Mouse (Mus musculus): Measurements from ENCODE around the gene Mrps11. TPM values are rescaled to one million over a fixed set of nuclear protein-coding genes. Genes with fewer than 3 reads are reported as not detected.
A peak's percentile ranks its signal among the peaks of the same experiment; 100 is the strongest.

Gene Mrps11
- polyA plus RNA-seq, 1 experiment from 2014 or later, result 70.8 TPM

GRCm38 (mm10) chr7:78813791-78814190, 30.9 kb downstream of the Mrps11 start:
- no peak for ATAC-seq (ENCODE audit: low read depth)
- H3K27ac ChIP-seq (ENCODE audit: low read length), result no peak overlapping the region
- H3K9ac ChIP-seq (ENCODE audit: low read length), result no peak overlapping the region
- H3K4me1 ChIP-seq (replicated peaks; ENCODE audit: control insufficient read depth, insufficient read depth, low read length), result no peaks in the 10 kb centered on the region
- H3K27me3 ChIP-seq (ENCODE audit: control insufficient read depth, insufficient read depth, low read depth, low read length), result no peaks in the 10 kb centered on the region
- no peak overlapping the region for H3K4me2 ChIP-seq (ENCODE audit: low read depth, low read length)
- no peak overlapping the region for H3K4me3 ChIP-seq (ENCODE audit: low read length)
- H3K9me3 ChIP-seq (ENCODE audit: control insufficient read depth, low read length), result no peaks in the 10 kb centered on the region
- 79% methylated on average over 6 of the region's 6 CpGs for WGBS
- no peaks in the 10 kb centered on the region for H3K36me3 ChIP-seq (ENCODE audit: control insufficient read depth, insufficient read depth, low read length)

- Histone ChIP-seq H3K9ac (ENCODE audit: low read length) (no peak overlapping the region), H3K4me1 (replicated peaks; ENCODE audit: control insufficient read depth, insufficient read depth, low read length) (no peaks in the 10 kb centered on the region), H3K27me3 (ENCODE audit: control insufficient read depth, insufficient read depth, low read depth, low read length) (no peaks in the 10 kb centered on the region), H3K27ac (ENCODE audit: low read length) (no peak overlapping the region), H3K36me3 (ENCODE audit: control insufficient read depth, insufficient read depth, low read length) (no peaks in the 10 kb centered on the region), H3K4me2 (ENCODE audit: low read depth, low read length) (no peak overlapping the region), H3K9me3 (ENCODE audit: control insufficient read depth, low read length) (no peaks in the 10 kb centered on the region), H3K4me3 (ENCODE audit: low read length) (no peak overlapping the region)
- ATAC-seq (ENCODE audit: low read depth), result no peak
Observed at GRCm38 (mm10) chr7:78814766-78815165, 31.8 kb downstream of the Mrps11 start.

- Histone ChIP-seq H3K36me3 (ENCODE audit: control insufficient read depth, insufficient read depth, low read length) (no peaks in the 10 kb centered on the region), H3K9me3 (ENCODE audit: control insufficient read depth, low read length) (no peaks in the 10 kb centered on the region), H3K9ac (ENCODE audit: low read length) (no peak overlapping the region), H3K27me3 (ENCODE audit: control insufficient read depth, insufficient read depth, low read depth, low read length) (no peaks in the 10 kb centered on the region), H3K4me3 (ENCODE audit: low read length) (no peak overlapping the region), H3K4me1 (replicated peaks; ENCODE audit: control insufficient read depth, insufficient read depth, low read length) (no peaks in the 10 kb centered on the region), H3K4me2 (ENCODE audit: low read depth, low read length) (no peak overlapping the region), H3K27ac (ENCODE audit: low read length) (no peak overlapping the region)
- 71% methylated on average over 12 of the region's 12 CpGs for WGBS
- ATAC-seq (ENCODE audit: low read depth), result no peak
Observed at GRCm38 (mm10) chr7:78818336-78818735, 35.4 kb downstream of the Mrps11 start.

GRCm38 (mm10) chr7:78826682-78827385, 43.9 kb downstream of the Mrps11 start:
- Histone ChIP-seq H3K4me2 (ENCODE audit: low read depth, low read length) (no peak overlapping the region), H3K9ac (ENCODE audit: low read length) (no peak overlapping the region), H3K4me3 (ENCODE audit: low read length) (no peak overlapping the region), H3K27me3 (ENCODE audit: control insufficient read depth, insufficient read depth, low read depth, low read length) (no peaks in the 10 kb centered on the region), H3K9me3 (ENCODE audit: control insufficient read depth, low read length) (no peaks in the 10 kb centered on the region), H3K27ac (ENCODE audit: low read length) (no peak overlapping the region), H3K4me1 (replicated peaks; ENCODE audit: control insufficient read depth, insufficient read depth, low read length) (no peaks in the 10 kb centered on the region), H3K36me3 (ENCODE audit: control insufficient read depth, insufficient read depth, low read length) (peaks cover 8% of the 10 kb centered on the region; the same call in 1 of the 2 replicates)
- WGBS, result 58% methylated on average over 9 of the region's 9 CpGs
- ATAC-seq (ENCODE audit: low read depth), result 0 out of 2 replicates have a peak, but pooled peaks have one; percentile 20

- WGBS, result 70% methylated on average over 14 of the region's 14 CpGs
- H3K4me1 ChIP-seq (replicated peaks; ENCODE audit: control insufficient read depth, insufficient read depth, low read length), result no peaks in the 10 kb centered on the region
- H3K4me2 ChIP-seq (ENCODE audit: low read depth, low read length), result no peak overlapping the region
- H3K27me3 ChIP-seq (ENCODE audit: control insufficient read depth, insufficient read depth, low read depth, low read length), result no peaks in the 10 kb centered on the region
- H3K9ac ChIP-seq (ENCODE audit: low read length), result no peak overlapping the region
- H3K9me3 ChIP-seq (ENCODE audit: control insufficient read depth, low read length), result no peaks in the 10 kb centered on the region
- H3K27ac ChIP-seq (ENCODE audit: low read length), result no peak overlapping the region
- H3K4me3 ChIP-seq (ENCODE audit: low read length), result no peak overlapping the region
- no peak for ATAC-seq (ENCODE audit: low read depth)
- peaks cover 8% of the 10 kb centered on the region; the same call in 1 of the 2 replicates for H3K36me3 ChIP-seq (ENCODE audit: control insufficient read depth, insufficient read depth, low read length)
Observed at GRCm38 (mm10) chr7:78827749-78828362, 44.9 kb downstream of the Mrps11 start.

- Histone ChIP-seq H3K27me3 (ENCODE audit: control insufficient read depth, insufficient read depth, low read depth, low read length) (no peaks in the 10 kb centered on the region), H3K4me3 (ENCODE audit: low read length) (no peak overlapping the region), H3K9ac (ENCODE audit: low read length) (no peak overlapping the region), H3K4me1 (replicated peaks; ENCODE audit: control insufficient read depth, insufficient read depth, low read length) (no peaks in the 10 kb centered on the region), H3K4me2 (ENCODE audit: low read depth, low read length) (no peak overlapping the region), H3K36me3 (ENCODE audit: control insufficient read depth, insufficient read depth, low read length) (peaks cover 7% of the 10 kb centered on the region), H3K27ac (ENCODE audit: low read length) (no peak overlapping the region), H3K9me3 (ENCODE audit: control insufficient read depth, low read length) (no peaks in the 10 kb centered on the region)
- 84% methylated on average over 4 of the region's 4 CpGs for WGBS
- no peak for ATAC-seq (ENCODE audit: low read depth)
Observed at GRCm38 (mm10) chr7:78835656-78836055, 52.7 kb downstream of the Mrps11 start.

- no peak overlapping the region for H3K4me3 ChIP-seq (ENCODE audit: low read length)
- peaks cover 7% of the 10 kb centered on the region for H3K36me3 ChIP-seq (ENCODE audit: control insufficient read depth, insufficient read depth, low read length)
- WGBS, result 77% methylated on average over 4 of the region's 4 CpGs
- H3K27ac ChIP-seq (ENCODE audit: low read length), result no peak overlapping the region
- H3K4me2 ChIP-seq (ENCODE audit: low read depth, low read length), result no peak overlapping the region
- no peaks in the 10 kb centered on the region for H3K9me3 ChIP-seq (ENCODE audit: control insufficient read depth, low read length)
- no peaks in the 10 kb centered on the region for H3K27me3 ChIP-seq (ENCODE audit: control insufficient read depth, insufficient read depth, low read depth, low read length)
- no peak for ATAC-seq (ENCODE audit: low read depth)
- no peaks in the 10 kb centered on the region for H3K4me1 ChIP-seq (replicated peaks; ENCODE audit: control insufficient read depth, insufficient read depth, low read length)
- H3K9ac ChIP-seq (ENCODE audit: low read length), result no peak overlapping the region
Observed at GRCm38 (mm10) chr7:78837250-78837649, 54.3 kb downstream of the Mrps11 start.

- H3K4me1 ChIP-seq (replicated peaks; ENCODE audit: control insufficient read depth, insufficient read depth, low read length), result peaks cover 2% of the 10 kb centered on the region; the same call in 1 of the 2 replicates
- no peak overlapping the region for H3K4me3 ChIP-seq (ENCODE audit: low read length)
- no peaks in the 10 kb centered on the region for H3K9me3 ChIP-seq (ENCODE audit: control insufficient read depth, low read length)
- 75% methylated on average over 5 of the region's 5 CpGs for WGBS
- H3K27me3 ChIP-seq (ENCODE audit: control insufficient read depth, insufficient read depth, low read depth, low read length), result no peaks in the 10 kb centered on the region
- no peak overlapping the region for H3K4me2 ChIP-seq (ENCODE audit: low read depth, low read length)
- H3K9ac ChIP-seq (ENCODE audit: low read length), result no peak overlapping the region
- no peak for ATAC-seq (ENCODE audit: low read depth)
- no peak overlapping the region for H3K27ac ChIP-seq (ENCODE audit: low read length)
- H3K36me3 ChIP-seq (ENCODE audit: control insufficient read depth, insufficient read depth, low read length), result peaks cover 17% of the 10 kb centered on the region
Observed at GRCm38 (mm10) chr7:78841601-78842000, 58.7 kb downstream of the Mrps11 start.
